Mouse (Mus musculus) ES-Bruce4 (cell line): ENCODE data around the gene Chka. TPM values are rescaled to one million over a fixed set of nuclear protein-coding genes. Genes with fewer than 3 reads are reported as not detected.

Experiments used
- H3K27ac ChIP-seq: 2 replicates; pipeline ENCODE4 v1.5.1; 2012; ENCODE audit warnings: low read length, inconsistent platforms; ENCODE audit not compliant: insufficient read depth
- H3K27me3 ChIP-seq: 2 replicates; pipeline ENCODE4 v1.6.1; 2012; ENCODE audit warnings: mild to moderate bottlenecking, low read length, inconsistent platforms; ENCODE audit not compliant: control insufficient read depth, poor library complexity, insufficient read depth, severe bottlenecking
- H3K36me3 ChIP-seq: 2 replicates; pipeline ENCODE4 v1.6.1; 2012; ENCODE audit warnings: inconsistent platforms, mild to moderate bottlenecking, low read length, moderate library complexity; ENCODE audit not compliant: control insufficient read depth, poor library complexity, insufficient read depth, severe bottlenecking
- H3K4me1 ChIP-seq: one replicate; pipeline ENCODE4 v1.8.1; 2011; ENCODE audit warnings: low read length; ENCODE audit not compliant: control insufficient read depth, insufficient read depth
- H3K4me3 ChIP-seq: 2 replicates; pipeline ENCODE4 v1.5.1; 2011; ENCODE audit warnings: low read depth, mild to moderate bottlenecking, low read length
- H3K9ac ChIP-seq: 2 replicates; pipeline ENCODE4 v1.6.1; 2012; ENCODE audit warnings: low read depth, mild to moderate bottlenecking, inconsistent platforms; ENCODE audit not compliant: poor library complexity, severe bottlenecking
- H3K9me3 ChIP-seq: replicated peaks from 2 replicates; pipeline ENCODE4 v1.6.1; 2012; ENCODE audit warnings: mild to moderate bottlenecking, low read length, inconsistent platforms; ENCODE audit not compliant: control insufficient read depth, poor library complexity, insufficient read depth, severe bottlenecking
- CTCF ChIP-seq: IDR thresholded peaks from one replicate; pipeline ENCODE4 v1.8.1; 2011; ENCODE audit warnings: low read depth, low read length
- EP300 ChIP-seq: IDR thresholded peaks from 2 replicates; pipeline ENCODE4 v1.6.1; 2011; ENCODE audit warnings: low read depth, low read length; ENCODE audit not compliant: insufficient read depth
- POLR2A ChIP-seq: IDR thresholded peaks from one replicate; pipeline ENCODE4 v1.8.1; 2011; ENCODE audit warnings: low read length; ENCODE audit not compliant: insufficient read depth
- polyA plus RNA-seq: library from polyadenylated mRNA; stranded (reverse); fragments of >200 nt; gene quantifications from 2 replicates; pipeline ENCODE4 v1.2.4, GENCODE M21; 2011; ENCODE audit warnings: low read depth; ENCODE audit not compliant: missing spikeins, insufficient read depth, insufficient read length

Chka gene
- polyA plus RNA-seq, 1 experiment, result 148 TPM

GRCm38 (mm10) chr19:3896208-3896607 lies 44.6 kb downstream of the Chka start:
- H3K27ac ChIP-seq, result no peak overlapping the region
- no peaks in the 10 kb centered on the region for H3K4me1 ChIP-seq
- H3K36me3 ChIP-seq, result peaks cover 16% of the 10 kb centered on the region
- TF ChIP-seq CTCF, result no peak
- TF ChIP-seq POLR2A, result no peak
- no peak for TF ChIP-seq EP300
- no peak overlapping the region for H3K4me3 ChIP-seq
- H3K9ac ChIP-seq, result no peak overlapping the region
- H3K27me3 ChIP-seq, result no peaks in the 10 kb centered on the region
- H3K9me3 ChIP-seq, result no peaks in the 10 kb centered on the region

- H3K9ac ChIP-seq, result no peak overlapping the region
- no peak overlapping the region for H3K4me3 ChIP-seq
- H3K9me3 ChIP-seq, result no peaks in the 10 kb centered on the region
- no peak overlapping the region for H3K27ac ChIP-seq
- no peaks in the 10 kb centered on the region for H3K4me1 ChIP-seq
- no peak for TF ChIP-seq EP300
- H3K36me3 ChIP-seq, result peaks cover 10% of the 10 kb centered on the region
- no peaks in the 10 kb centered on the region for H3K27me3 ChIP-seq
These were observed 46.0 kb downstream of the Chka start for GRCm38 (mm10) chr19:3897557-3897956.

- Histone ChIP-seq H3K27ac (no peak overlapping the region), H3K9me3 (no peaks in the 10 kb centered on the region), H3K9ac (no peak overlapping the region), H3K27me3 (no peaks in the 10 kb centered on the region), H3K4me3 (no peak overlapping the region), H3K36me3 (no peaks in the 10 kb centered on the region; the same call in 1 of the 2 replicates), H3K4me1 (no peaks in the 10 kb centered on the region)
- TF ChIP-seq EP300 (no peak), CTCF (no peak), POLR2A (no peak)
These were observed 47.4 kb downstream of the Chka start for GRCm38 (mm10) chr19:3898952-3899351.

GRCm38 (mm10) chr19:3899618-3900017 lies 48.0 kb downstream of the Chka start:
- no peak overlapping the region for H3K27ac ChIP-seq
- H3K36me3 ChIP-seq, result no peaks in the 10 kb centered on the region
- no peaks in the 10 kb centered on the region for H3K27me3 ChIP-seq
- H3K9me3 ChIP-seq, result no peaks in the 10 kb centered on the region
- no peak overlapping the region for H3K9ac ChIP-seq
- H3K4me3 ChIP-seq, result no peak overlapping the region
- H3K4me1 ChIP-seq, result no peaks in the 10 kb centered on the region
- TF ChIP-seq EP300 (no peak), CTCF (no peak), POLR2A (no peak)

- TF ChIP-seq EP300 (no peak), CTCF (no peak), POLR2A (no peak)
- H3K27me3 ChIP-seq, result no peaks in the 10 kb centered on the region
These were observed 51.4 kb downstream of the Chka start for GRCm38 (mm10) chr19:3902966-3903365.

GRCm38 (mm10) chr19:3903648-3904362 lies 52.2 kb downstream of the Chka start:
- peak overlapping the region; percentile 42 for H3K4me3 ChIP-seq
- H3K4me1 ChIP-seq, result peaks cover 5% of the 10 kb centered on the region
- no peaks in the 10 kb centered on the region for H3K36me3 ChIP-seq
- no peak for TF ChIP-seq POLR2A
- H3K9me3 ChIP-seq, result no peaks in the 10 kb centered on the region
- no peak overlapping the region for H3K27ac ChIP-seq
- no peaks in the 10 kb centered on the region for H3K27me3 ChIP-seq
- no peak overlapping the region for H3K9ac ChIP-seq

More at GRCm38 (mm10) chr19:3902966-3903365, 51.4 kb downstream of the Chka start:
- Histone ChIP-seq H3K36me3 (no peaks in the 10 kb centered on the region), H3K4me3 (no peak overlapping the region), H3K9me3 (no peaks in the 10 kb centered on the region), H3K9ac (no peak overlapping the region), H3K27ac (no peak overlapping the region), H3K4me1 (peaks cover 5% of the 10 kb centered on the region)
